Comparison of ENCODE assay signal across 8 mouse cellular contexts in the genomic region with DNA sequence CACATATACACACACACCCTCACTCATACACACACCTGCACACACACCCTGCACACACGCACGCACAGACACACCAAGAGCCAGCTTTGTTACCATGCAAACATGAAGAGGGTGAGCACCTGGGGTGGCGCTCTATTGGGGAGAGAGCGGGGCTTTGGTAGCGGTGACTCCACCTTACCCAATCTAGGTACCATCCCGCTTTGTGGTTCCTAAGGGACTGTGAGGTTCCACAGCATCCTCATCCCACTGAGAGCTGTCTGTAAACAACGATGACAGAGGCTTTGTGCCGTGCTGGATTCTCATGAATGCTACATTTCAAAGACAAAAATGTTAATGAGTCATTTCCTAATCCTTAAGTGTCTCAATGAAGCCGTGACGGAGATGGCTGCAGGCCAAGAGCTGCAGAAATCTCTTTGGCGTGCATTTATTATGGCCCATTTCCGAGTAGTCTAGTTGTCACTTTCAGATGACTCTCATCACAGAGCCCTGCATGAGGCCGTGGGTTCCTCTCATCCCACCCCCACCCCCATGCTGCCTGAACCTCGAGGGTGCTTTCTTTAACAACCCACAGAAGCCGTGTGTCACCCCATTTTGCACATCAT. TPM values are rescaled to one million over a fixed set of nuclear protein-coding genes. Genes with fewer than 3 reads are reported as not detected.
A peak's percentile ranks its signal among the peaks of the same experiment; 100 is the strongest.
DNase-seq lines count a peak whose midpoint lies in the region; TF ChIP-seq lines count a peak whose summit lies in the region.
"Had no signal": no experiment of that assay in that cellular context is flagged by ENCODE, and none has a peak within 500 bp of the region (broad histone marks: within the 10 kb centered on the region; RNA-seq: fewer than 3 reads in every experiment).

No protein-coding gene starts in this region.

- no peak overlapping the region for H3K4me3 ChIP-seq in myocyte
- H3K4me3 ChIP-seq: limb, embryonic 12.5 days had no signal

- no peaks in the 10 kb centered on the region for H3K36me3 ChIP-seq in myocyte (ENCODE audit: control insufficient read depth, insufficient read depth)
- H3K36me3 ChIP-seq: limb, embryonic 12.5 days had no signal

- no peaks in the 10 kb centered on the region for H3K27me3 ChIP-seq in myocyte (ENCODE audit: control insufficient read depth, insufficient read depth, insufficient read length)
- H3K27me3 ChIP-seq: limb, embryonic 12.5 days had no signal

- DNase-seq in layer of hippocampus, adult 18-20 months (ENCODE audit: low spot score in 2 of 2) = peak; percentile 52 to 77
- DNase-seq in layer of hippocampus, adult 9-10 months (ENCODE audit: low spot score) = no peak
- DNase-seq in adrenal gland, postnatal 14 days = peak; percentile 77
- peak; percentile 78 to 79 for DNase-seq in heart, postnatal 10 days
- DNase-seq in layer of hippocampus, postnatal 14 days (ENCODE audit: low spot score in 2 of 2) = peak; percentile 47 to 48
- DNase-seq in thymus, postnatal 36 days = no peak

- intact Hi-C loops in heart, postnatal 10 days (cut with DNase I) = no loop called here

- no peak for TF ChIP-seq POLR2A in myocyte (IDR thresholded peaks at IDR 0.05; ENCODE audit: insufficient read length, low read depth)

- peak overlapping the region; percentile 74 for H3K4me2 ChIP-seq in myocyte (ENCODE audit: low read depth)
- H3K4me2 ChIP-seq: limb, embryonic 12.5 days had no signal

- H3ac ChIP-seq in myocyte (ENCODE audit: control insufficient read depth, insufficient read length) = no peak overlapping the region

- H3K79me2 ChIP-seq in myocyte (ENCODE audit: control insufficient read depth, insufficient read depth) = no peaks in the 10 kb centered on the region

TF ChIP-seq in myocyte, 11 proteins besides CTCF, POLR2A, EP300 and RAD21:
- TF ChIP-seq USF1 (IDR thresholded peaks at IDR 0.05; ENCODE audit: low read depth) = no peak

RNA-seq across cellular contexts. Expression of gene Cd83, which starts 10.5 kb away (rescaled TPM):
- 10 to 100 TPM; 10.1 to 10.8 TPM for total RNA-seq in layer of hippocampus, adult 18-20 months (2021)
- total RNA-seq in adrenal gland, postnatal 14 days (2021) = 2.5 and 4.8 TPM in 2 replicates
- total RNA-seq in heart, postnatal 10 days (2021) = 1 to 10 TPM; 2.4 to 3.7 TPM
- 1 to 10 TPM; 6.6 to 7.3 TPM for total RNA-seq in layer of hippocampus, postnatal 14 days (2021)
- polyA plus RNA-seq in myocyte (2012; fragmentation: generic; extraction: Trizol) = not detected

Comparison
In these comparisons a context has a peak if more than half of its experiments do, and no peak if none do; other contexts are left out.
1. DNase-seq: peak in layer of hippocampus, adult 18-20 months (2 of 2), adrenal gland, postnatal 14 days (single experiment), heart, postnatal 10 days (2 of 2) and layer of hippocampus, postnatal 14 days (2 of 2); none in layer of hippocampus, adult 9-10 months (single experiment) and thymus, postnatal 36 days (0 of 2).